Mouse (Mus musculus) cerebellum, adult 2 months (tissue): ENCODE data around the gene Ssr2.

Experiments used
- CTCF ChIP-seq: fragments of 200-500 bp; IDR thresholded peaks from 2 replicates; pipeline ENCODE4 v1.5.1; 2011; ENCODE audit warnings: low read depth, mild to moderate bottlenecking, control low read depth, low read length, moderate library complexity, borderline replicate concordance; ENCODE audit not compliant: insufficient read depth
- POLR2A ChIP-seq: fragments of 200-500 bp; IDR thresholded peaks from 2 replicates; pipeline ENCODE4 v1.6.1; 2011; ENCODE audit warnings: low read length, control low read depth, borderline replicate concordance; ENCODE audit not compliant: insufficient read depth

DNA sequence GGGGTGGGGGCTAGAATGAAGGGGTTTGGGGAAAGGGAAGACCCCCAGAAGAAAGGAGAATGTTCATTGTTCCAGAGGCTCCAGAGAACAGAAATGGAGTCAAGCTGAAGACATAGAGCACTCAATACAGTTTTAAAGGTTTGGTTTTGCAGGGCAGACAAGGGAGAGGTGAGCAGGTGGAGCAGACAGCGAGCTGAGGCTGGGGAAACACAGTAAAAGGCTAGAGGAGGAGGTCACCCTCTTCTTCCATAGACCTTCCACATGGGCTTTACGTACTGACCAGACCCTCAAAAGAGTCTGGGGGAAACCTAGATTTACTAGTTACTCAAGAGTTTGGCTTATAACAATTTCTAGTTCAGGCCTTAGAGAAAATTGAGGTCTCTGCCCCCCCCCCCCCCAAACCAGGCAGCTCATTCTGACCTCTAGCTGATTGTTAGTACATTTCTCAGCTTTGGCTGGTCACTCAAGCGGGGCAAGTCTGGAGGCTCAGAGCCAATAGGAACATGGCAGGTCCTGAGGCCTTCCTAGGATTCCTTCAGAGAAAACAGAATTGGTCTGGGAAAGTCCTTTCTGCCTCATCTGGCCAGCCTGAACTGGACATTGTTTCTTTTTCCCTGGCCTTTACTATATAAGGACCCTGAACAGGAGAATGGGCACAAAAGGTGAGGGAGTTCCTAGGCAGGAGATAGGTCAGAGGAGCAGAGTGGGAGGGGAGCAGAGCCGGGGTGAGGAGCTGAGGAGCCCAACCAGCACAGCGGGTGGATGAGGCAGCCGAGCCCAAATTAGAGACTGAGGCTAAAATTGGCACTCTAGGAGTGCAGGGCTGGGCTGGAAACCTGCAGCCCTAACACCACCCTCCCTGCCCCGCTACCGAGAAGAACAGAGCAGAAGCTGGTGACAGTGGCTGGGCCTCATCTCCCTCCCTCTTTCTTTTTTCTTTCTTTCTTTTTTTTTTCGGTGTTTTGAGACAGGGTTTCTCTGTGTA is 43.7 kb downstream of the Ssr2 start:
- TF ChIP-seq CTCF (no peak), POLR2A (peak; percentile 40; the same call in 1 of the 2 replicates)
